Mouse (Mus musculus): Measurements from ENCODE around the gene Tmem115.
"Not testable (repeated sequence)": the region's sequence is repeated elsewhere in the genome, so short reads cannot be mapped to it uniquely, and the experiment has no call there.

Gene Tmem115

GRCm38 (mm10) chr9:107547957-107548356 is 14.2 kb downstream of the Tmem115 start:
- in situ Hi-C loops (cut with MboI, MseI), result loop anchor here (10.0 to 25.0 kb wide), 2 partner anchors 1103 to 1514 kb away; partner anchors contain the start of genes Abhd14a, Abhd14b, Atrip and Trex1

GRCm38 (mm10) chr9:107548820-107549219 is 15.1 kb downstream of the Tmem115 start:
- in situ Hi-C loops (cut with MboI, MseI), result loop anchor here (10.0 to 25.0 kb wide), 2 partner anchors 1104 to 1513 kb away; partner anchors contain the start of genes Abhd14a, Abhd14b, Atrip and Trex1

GRCm38 (mm10) chr9:107549297-107550074 is 15.7 kb downstream of the Tmem115 start:
- in situ Hi-C loops (cut with MboI, MseI), result loop anchor here (10.0 to 25.0 kb wide), 2 partner anchors 1105 to 1513 kb away; partner anchors contain the start of genes Abhd14a, Abhd14b, Atrip and Trex1

GRCm38 (mm10) chr9:107550491-107551116 is 16.9 kb downstream of the Tmem115 start:
- in situ Hi-C loops (cut with MboI, MseI), result no loop called here

GRCm38 (mm10) chr9:107551117-107551889 is 17.6 kb downstream of the Tmem115 start, which contains the start of gene Rassf1:
Gene Rassf1 (plus strand): TSS chr9:107551555.
- in situ Hi-C loops (cut with MboI, MseI), result no loop called here

- in situ Hi-C loops (cut with MboI, MseI), result no loop called here
These were observed 18.2 kb downstream of the Tmem115 start for GRCm38 (mm10) chr9:107551890-107552355.

GRCm38 (mm10) chr9:107552690-107553393 is 19.1 kb downstream of the Tmem115 start:
- in situ Hi-C loops (cut with MboI, MseI), result no loop called here

- in situ Hi-C loops (cut with MboI, MseI), result no loop called here
These were observed 20.0 kb downstream of the Tmem115 start for GRCm38 (mm10) chr9:107553541-107554318.

GRCm38 (mm10) chr9:107554319-107554825 is 20.6 kb downstream of the Tmem115 start:
- in situ Hi-C loops (cut with MboI, MseI), result no loop called here

- in situ Hi-C loops (cut with MboI, MseI), result no loop called here
These were observed 21.3 kb downstream of the Tmem115 start for GRCm38 (mm10) chr9:107555031-107555457.

GRCm38 (mm10) chr9:107555701-107556100 is 22.0 kb downstream of the Tmem115 start:
- in situ Hi-C loops (cut with MboI, MseI), result no loop called here

GRCm38 (mm10) chr9:107556346-107556745 is 22.6 kb downstream of the Tmem115 start:
- in situ Hi-C loops (cut with MboI, MseI), result no loop called here

- in situ Hi-C loops (cut with MboI, MseI), result no loop called here
These were observed 29.4 kb downstream of the Tmem115 start, which contains the start of gene Tusc2 for GRCm38 (mm10) chr9:107563029-107563581. Gene Tusc2 (plus strand): TSS chr9:107563255.

GRCm38 (mm10) chr9:107565556-107565955 is 31.8 kb downstream of the Tmem115 start:
- in situ Hi-C loops (cut with MboI, MseI), result not testable (repeated sequence)

- in situ Hi-C loops (cut with MboI, MseI), result no loop called here
These were observed 32.4 kb downstream of the Tmem115 start for GRCm38 (mm10) chr9:107566041-107566709.

- in situ Hi-C loops (cut with MboI, MseI), result no loop called here
These were observed 33.1 kb downstream of the Tmem115 start for GRCm38 (mm10) chr9:107566855-107567254.

GRCm38 (mm10) chr9:107567702-107568319 is 34.1 kb downstream of the Tmem115 start, which contains the start of gene Hyal2:
Gene Hyal2 (plus strand): TSS chr9:107567945.
- in situ Hi-C loops (cut with MboI, MseI), result no loop called here
